ENCODE assay signal across 9 mouse cellular contexts in the genomic region with DNA sequence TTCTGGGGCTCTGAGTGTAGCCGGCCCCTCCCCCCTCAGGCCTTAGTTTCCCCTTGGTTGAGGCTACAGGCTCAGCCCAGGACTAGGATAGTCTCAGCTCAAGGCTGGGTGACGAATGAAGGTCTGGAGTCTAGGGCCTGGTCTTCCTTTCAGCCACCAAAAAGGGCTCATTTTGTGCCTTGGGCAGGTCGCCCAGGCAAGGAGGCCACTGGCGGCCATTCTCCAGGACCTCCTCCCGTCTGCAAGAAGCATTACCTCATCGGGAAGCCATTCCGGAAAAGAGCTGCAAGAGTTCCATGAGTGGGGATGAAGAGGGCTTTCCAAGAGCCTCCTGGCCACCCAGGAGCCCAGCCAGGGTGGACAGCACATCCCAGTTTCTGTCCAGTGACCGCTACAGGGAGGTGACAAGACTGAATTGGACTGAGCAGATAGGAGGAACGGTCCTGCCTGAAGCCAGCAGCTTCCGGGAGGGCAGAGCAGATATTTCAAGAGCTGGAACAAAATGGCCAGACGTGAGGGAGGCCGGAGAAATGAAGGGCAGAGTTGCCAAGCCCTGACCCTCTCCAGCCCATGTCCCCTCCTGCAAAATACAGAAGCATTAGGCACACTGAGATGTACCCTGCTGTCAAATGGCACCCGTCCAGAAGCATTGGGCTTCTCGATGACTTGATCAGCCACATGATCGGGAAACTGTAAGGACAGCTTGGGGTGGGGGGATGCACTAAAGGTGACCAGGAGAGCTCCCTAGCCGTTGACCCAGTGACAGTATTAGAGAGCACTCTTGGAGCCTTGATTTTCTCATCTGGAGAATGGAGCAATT. TPM values are rescaled to one million over a fixed set of nuclear protein-coding genes. Genes with fewer than 3 reads are reported as not detected.
A peak's percentile ranks its signal among the peaks of the same experiment; 100 is the strongest.
DNase-seq lines count a peak whose midpoint lies in the region; ATAC-seq and TF ChIP-seq lines count a peak whose summit lies in the region.
"Had no signal": no experiment of that assay in that cellular context is flagged by ENCODE, and none has a peak within 500 bp of the region (broad histone marks: within the 10 kb centered on the region; RNA-seq: fewer than 3 reads in every experiment).

No protein-coding gene starts in this region.

- no peak overlapping the region for H3K4me3 ChIP-seq in heart, embryonic 10.5 days
- H3K4me3 ChIP-seq in intestine, postnatal 0 days (ENCODE audit: low read depth, low read length) = no peak overlapping the region
- H3K4me3 ChIP-seq in lung, postnatal 0 days (ENCODE audit: low read depth, low read length) = no peak overlapping the region

- no peak for TF ChIP-seq CTCF in intestine, postnatal 0 days (IDR thresholded peaks at IDR 0.05; ENCODE audit: low read depth)
- TF ChIP-seq CTCF in lung, postnatal 0 days (IDR thresholded peaks at IDR 0.05) = no peak

- H3K27me3 ChIP-seq in heart, embryonic 10.5 days (ENCODE audit: insufficient read depth, poor library complexity, severe bottlenecking) = peaks cover 51% of the 10 kb centered on the region
- H3K27me3 ChIP-seq in intestine, postnatal 0 days (replicated peaks; ENCODE audit: control insufficient read depth, insufficient read depth, low read length) = no peaks in the 10 kb centered on the region
- no peaks in the 10 kb centered on the region for H3K27me3 ChIP-seq in lung, postnatal 0 days (replicated peaks; ENCODE audit: insufficient read depth, low read length)

- peak; percentile 99 for DNase-seq in heart, adult 11 months
- no peak for DNase-seq in heart, embryonic 10.5 days (ENCODE audit: low spot score)
- DNase-seq in NIH3T3 (ENCODE audit: low read depth) = peak; percentile 52
- peak; percentile 84 for DNase-seq in gastrocnemius, adult 18-20 months (ENCODE audit: low spot score)
- DNase-seq in lung, postnatal 0 days (ENCODE audit: low spot score) = peak; percentile 89
- DNase-seq in c-Kit-positive CD71-positive TER-119-positive erythroid progenitor cells, embryonic 14.5 days (ENCODE audit: low spot score) = no peak

- H3K27ac ChIP-seq in heart, embryonic 10.5 days = no peak overlapping the region
- H3K27ac ChIP-seq in intestine, postnatal 0 days (ENCODE audit: low read depth, low read length) = peak overlapping the region; percentile 66
- H3K27ac ChIP-seq in lung, postnatal 0 days (ENCODE audit: low read length) = peak overlapping the region; percentile 87
- H3K27ac ChIP-seq: macrophage had no signal

- peaks cover 3% of the 10 kb centered on the region; the same call in 1 of the 2 replicates for H3K9me3 ChIP-seq in heart, embryonic 10.5 days
- no peaks in the 10 kb centered on the region for H3K9me3 ChIP-seq in intestine, postnatal 0 days (ENCODE audit: control insufficient read depth)
- H3K9me3 ChIP-seq in lung, postnatal 0 days (ENCODE audit: low read length) = no peaks in the 10 kb centered on the region

- H3K36me3 ChIP-seq in heart, embryonic 10.5 days = no peaks in the 10 kb centered on the region
- no peaks in the 10 kb centered on the region for H3K36me3 ChIP-seq in intestine, postnatal 0 days (ENCODE audit: control insufficient read depth, insufficient read depth)
- H3K36me3 ChIP-seq in lung, postnatal 0 days (ENCODE audit: insufficient read depth, low read length) = no peaks in the 10 kb centered on the region

- H3K4me2 ChIP-seq in intestine, postnatal 0 days (replicated peaks; ENCODE audit: low read depth) = no peak overlapping the region
- H3K4me2 ChIP-seq in lung, postnatal 0 days (replicated peaks; ENCODE audit: low read depth, low read length) = 0 out of 2 replicates have a peak overlapping the region, but pooled peaks have one; percentile 5

- WGBS in heart, embryonic 10.5 days = 66% methylated on average over 16 of the region's 16 CpGs
- 67% methylated on average over 16 of the region's 16 CpGs for WGBS in intestine, postnatal 0 days
- WGBS in lung, postnatal 0 days = 43% methylated on average over 16 of the region's 16 CpGs

- peak; percentile 75 for TF ChIP-seq EP300 in lung, postnatal 0 days (IDR thresholded peaks at IDR 0.05)

- ATAC-seq in intestine, postnatal 0 days = no peak
- ATAC-seq in lung, postnatal 0 days = peak; percentile 33
- no peak for ATAC-seq in activated CD4-positive, CD25-positive, alpha-beta regulatory T cell, adult 4 months

- H3K9ac ChIP-seq in intestine, postnatal 0 days (ENCODE audit: low read depth, low read length) = no peak overlapping the region
- 0 out of 2 replicates have a peak overlapping the region, but pooled peaks have one; percentile 1 for H3K9ac ChIP-seq in lung, postnatal 0 days (replicated peaks; ENCODE audit: low read depth)

- H3K4me1 ChIP-seq in heart, embryonic 10.5 days = peaks cover 24% of the 10 kb centered on the region
- H3K4me1 ChIP-seq in intestine, postnatal 0 days (replicated peaks; ENCODE audit: control insufficient read depth, insufficient read depth, low read length) = no peaks in the 10 kb centered on the region
- H3K4me1 ChIP-seq in lung, postnatal 0 days (ENCODE audit: insufficient read depth, low read depth, low read length) = peaks cover 27% of the 10 kb centered on the region

RNA-seq across cellular contexts. Expression of a gene that starts 29.6 kb away (rescaled TPM):
- 0.97 and 4.3 TPM in 2 replicates for polyA plus RNA-seq in heart, embryonic 10.5 days (2016; fragmentation: Nextera tagmentation; extraction: Ambion mirVana)
- under 1 TPM in 1 of 2 experiments, not detected in 1; 0.07 TPM for total RNA-seq in gastrocnemius, adult 18-20 months (2021)
- polyA plus RNA-seq in intestine, postnatal 0 days (2015; fragmentation: Nextera tagmentation; extraction: Ambion mirVana) = 0.14 and 0.27 TPM in 2 replicates
- polyA plus RNA-seq in lung, postnatal 0 days (2015; fragmentation: Nextera tagmentation; extraction: Ambion mirVana) = 11.3 and 14.9 TPM in 2 replicates
- polyA plus RNA-seq in activated CD4-positive, CD25-positive, alpha-beta regulatory T cell, adult 4 months (2017; shearing (Covaris generic)) = not detected
- polyA plus RNA-seq: macrophage had no signal

Comparison
In these comparisons a context has a peak if more than half of its experiments do, and no peak if none do; other contexts are left out.
1. DNase-seq: peak in heart, adult 11 months (single experiment), NIH3T3 (single experiment), gastrocnemius, adult 18-20 months (single experiment) and lung, postnatal 0 days (single experiment); none in heart, embryonic 10.5 days (single experiment) and c-Kit-positive CD71-positive TER-119-positive erythroid progenitor cells, embryonic 14.5 days (single experiment).